Comparison of ENCODE assay signal across 13 mouse cellular contexts in genomic region chr12:117628321-117629093, GRCm38 (mm10).
DNase-seq lines count a peak whose midpoint lies in the region; ATAC-seq lines count a peak whose summit lies in the region.
"Had no signal": no experiment of that assay in that cellular context is flagged by ENCODE, and none has a peak within 500 bp of the region (broad histone marks: within the 10 kb centered on the region; RNA-seq: fewer than 3 reads in every experiment).

No protein-coding gene starts in this region.

- no peak overlapping the region for H3K4me3 ChIP-seq in midbrain, embryonic 12.5 days
- H3K4me3 ChIP-seq in midbrain, embryonic 10.5 days, result no peak overlapping the region
- no peak overlapping the region for H3K4me3 ChIP-seq in embryonic facial prominence, embryonic 11.5 days (ENCODE audit: low read depth, low read length)
- H3K4me3 ChIP-seq in hindbrain, embryonic 14.5 days (replicated peaks; ENCODE audit: low read length), result no peak overlapping the region
- no peak overlapping the region for H3K4me3 ChIP-seq in neural tube, embryonic 15.5 days (replicated peaks)
- H3K4me3 ChIP-seq: gastrocnemius, adult 2 months; heart, embryonic 12.5 days had no signal

- H3K27ac ChIP-seq in midbrain, embryonic 12.5 days (replicated peaks), result no peak overlapping the region
- H3K27ac ChIP-seq in midbrain, embryonic 10.5 days (replicated peaks), result no peak overlapping the region
- H3K27ac ChIP-seq in embryonic facial prominence, embryonic 11.5 days (replicated peaks; ENCODE audit: low read depth, low read length), result no peak overlapping the region; the same call in 1 of the 2 replicates
- peak overlapping the region; percentile 54 for H3K27ac ChIP-seq in hindbrain, embryonic 14.5 days
- 0 out of 2 replicates have a peak overlapping the region, but pooled peaks have one; percentile 5 for H3K27ac ChIP-seq in neural tube, embryonic 15.5 days (replicated peaks)
- H3K27ac ChIP-seq: gastrocnemius, adult 2 months had no signal

- no peaks in the 10 kb centered on the region; the same call in 1 of the 2 replicates for H3K27me3 ChIP-seq in midbrain, embryonic 12.5 days
- H3K27me3 ChIP-seq in midbrain, embryonic 10.5 days (ENCODE audit: low read depth, poor library complexity, severe bottlenecking), result no peaks in the 10 kb centered on the region
- no peaks in the 10 kb centered on the region for H3K27me3 ChIP-seq in embryonic facial prominence, embryonic 11.5 days (ENCODE audit: control insufficient read depth, insufficient read depth, low read length)
- H3K27me3 ChIP-seq in hindbrain, embryonic 14.5 days (ENCODE audit: control insufficient read depth, insufficient read depth, low read length), result no peaks in the 10 kb centered on the region
- peaks cover 9% of the 10 kb centered on the region; the same call in 1 of the 2 replicates for H3K27me3 ChIP-seq in neural tube, embryonic 15.5 days (replicated peaks)
- H3K27me3 ChIP-seq: heart, embryonic 12.5 days had no signal

- H3K4me2 ChIP-seq in midbrain, embryonic 12.5 days (replicated peaks), result no peak overlapping the region
- no peak overlapping the region for H3K4me2 ChIP-seq in embryonic facial prominence, embryonic 11.5 days (ENCODE audit: low read depth, low read length)
- no peak overlapping the region for H3K4me2 ChIP-seq in hindbrain, embryonic 14.5 days (replicated peaks)
- peak overlapping the region; percentile 19; the same call in 1 of the 2 replicates for H3K4me2 ChIP-seq in neural tube, embryonic 15.5 days
- H3K4me2 ChIP-seq: heart, embryonic 12.5 days had no signal

- H3K9ac ChIP-seq in midbrain, embryonic 12.5 days (replicated peaks), result no peak overlapping the region
- no peak overlapping the region for H3K9ac ChIP-seq in embryonic facial prominence, embryonic 11.5 days (replicated peaks; ENCODE audit: low read length)
- H3K9ac ChIP-seq in hindbrain, embryonic 14.5 days, result no peak overlapping the region; the same call in 1 of the 2 replicates
- no peak overlapping the region for H3K9ac ChIP-seq in neural tube, embryonic 15.5 days (replicated peaks)
- H3K9ac ChIP-seq: heart, embryonic 12.5 days had no signal

- 0 out of 2 replicates have a peak, but pooled peaks have one; percentile 45 for ATAC-seq in midbrain, embryonic 12.5 days (ENCODE audit: low FRiP score, low read depth)
- ATAC-seq in embryonic facial prominence, embryonic 11.5 days (replicated peaks; ENCODE audit: insufficient number of reproducible peaks, low FRiP score, low TSS enrichment, low read depth), result no peak
- ATAC-seq in hindbrain, embryonic 14.5 days (ENCODE audit: low FRiP score), result 0 out of 2 replicates have a peak, but pooled peaks have one; percentile 16
- peak; percentile 56; the same call in 1 of the 2 replicates for ATAC-seq in neural tube, embryonic 15.5 days (ENCODE audit: low FRiP score)

- DNase-seq in midbrain, embryonic 10.5 days (ENCODE audit: low spot score), result no peak
- peak; percentile 23 for DNase-seq in embryonic facial prominence, embryonic 11.5 days (ENCODE audit: low spot score)
- DNase-seq in hindbrain, embryonic 14.5 days (ENCODE audit: low spot score), result no peak
- DNase-seq in thymus, postnatal 10 days (ENCODE audit: low spot score in 2 of 2), result no peak
- no peak for DNase-seq in spleen, postnatal 10 days (ENCODE audit: low spot score in 2 of 2)
- DNase-seq: adrenal gland, postnatal 14 days; cerebellum, adult 2 months; gastrocnemius, adult 2 months; kidney, postnatal 25 days; thymus, postnatal 25 days had no signal

- 69% methylated on average over 18 of the region's 18 CpGs for WGBS in midbrain, embryonic 12.5 days
- WGBS in midbrain, embryonic 10.5 days, result 88% methylated on average over 18 of the region's 18 CpGs
- WGBS in embryonic facial prominence, embryonic 11.5 days, result 66% methylated on average over 18 of the region's 18 CpGs
- 37% methylated on average over 18 of the region's 18 CpGs for WGBS in hindbrain, embryonic 14.5 days
- WGBS in neural tube, embryonic 15.5 days, result 34% methylated on average over 18 of the region's 18 CpGs

- H3K9me3 ChIP-seq in midbrain, embryonic 12.5 days, result no peaks in the 10 kb centered on the region
- H3K9me3 ChIP-seq in midbrain, embryonic 10.5 days (replicated peaks), result no peaks in the 10 kb centered on the region
- H3K9me3 ChIP-seq in embryonic facial prominence, embryonic 11.5 days (replicated peaks; ENCODE audit: control insufficient read depth, low read length), result no peaks in the 10 kb centered on the region
- no peaks in the 10 kb centered on the region for H3K9me3 ChIP-seq in hindbrain, embryonic 14.5 days (ENCODE audit: control insufficient read depth, low read length)
- H3K9me3 ChIP-seq in neural tube, embryonic 15.5 days (replicated peaks), result no peaks in the 10 kb centered on the region
- H3K9me3 ChIP-seq: heart, embryonic 12.5 days had no signal

- H3K36me3 ChIP-seq in midbrain, embryonic 12.5 days, result no peaks in the 10 kb centered on the region
- no peaks in the 10 kb centered on the region for H3K36me3 ChIP-seq in midbrain, embryonic 10.5 days
- H3K36me3 ChIP-seq in embryonic facial prominence, embryonic 11.5 days (replicated peaks; ENCODE audit: control insufficient read depth, insufficient read depth, low read depth, low read length), result no peaks in the 10 kb centered on the region
- H3K36me3 ChIP-seq in hindbrain, embryonic 14.5 days (replicated peaks; ENCODE audit: control insufficient read depth, insufficient read depth), result no peaks in the 10 kb centered on the region
- H3K36me3 ChIP-seq in neural tube, embryonic 15.5 days, result no peaks in the 10 kb centered on the region
- H3K36me3 ChIP-seq: heart, embryonic 12.5 days had no signal

- peaks cover 12% of the 10 kb centered on the region; the same call in 1 of the 2 replicates for H3K4me1 ChIP-seq in midbrain, embryonic 12.5 days
- peaks cover 8% of the 10 kb centered on the region for H3K4me1 ChIP-seq in midbrain, embryonic 10.5 days
- H3K4me1 ChIP-seq in embryonic facial prominence, embryonic 11.5 days (ENCODE audit: control insufficient read depth, insufficient read depth, low read length), result no peaks in the 10 kb centered on the region
- H3K4me1 ChIP-seq in hindbrain, embryonic 14.5 days (replicated peaks; ENCODE audit: control insufficient read depth, insufficient read depth, low read length), result peaks cover 22% of the 10 kb centered on the region
- H3K4me1 ChIP-seq in neural tube, embryonic 15.5 days, result peaks cover 17% of the 10 kb centered on the region

Comparison
In these comparisons a context has a peak if more than half of its experiments do, and no peak if none do; other contexts are left out.
1. H3K27ac ChIP-seq: peak in hindbrain, embryonic 14.5 days (single experiment) and neural tube, embryonic 15.5 days (single experiment); none in midbrain, embryonic 12.5 days (single experiment), midbrain, embryonic 10.5 days (single experiment) and embryonic facial prominence, embryonic 11.5 days (single experiment).